Mouse (Mus musculus): Measurements from ENCODE around the gene Itk.

The Itk gene

GRCm38 (mm10) chr11:46358369-46358768 is 30.9 kb downstream of the Itk start:
- DNase-seq (ENCODE audit: low spot score), result no peak

- no peak for DNase-seq (ENCODE audit: low spot score)
These were observed 39.5 kb downstream of the Itk start for GRCm38 (mm10) chr11:46349681-46350410.

- no peak for DNase-seq (ENCODE audit: low spot score)
These were observed 40.9 kb downstream of the Itk start for GRCm38 (mm10) chr11:46348416-46348815.

- DNase-seq (ENCODE audit: low spot score), result no peak
These were observed 41.6 kb downstream of the Itk start for GRCm38 (mm10) chr11:46347756-46348155.

- peak; percentile 3 for DNase-seq (ENCODE audit: low spot score)
These were observed 45.3 kb downstream of the Itk start for GRCm38 (mm10) chr11:46343886-46344546.

GRCm38 (mm10) chr11:46341960-46342359 is 47.4 kb downstream of the Itk start:
- no peak for DNase-seq (ENCODE audit: low spot score)

- DNase-seq (ENCODE audit: low spot score), result no peak
These were observed 53.3 kb downstream of the Itk start for GRCm38 (mm10) chr11:46336020-46336419.

GRCm38 (mm10) chr11:46332217-46332616 is 57.1 kb downstream of the Itk start:
- DNase-seq (ENCODE audit: low spot score), result no peak

- no peak for DNase-seq (ENCODE audit: low spot score)
These were observed 62.9 kb downstream of the Itk start for GRCm38 (mm10) chr11:46326271-46327015.

- no peak for DNase-seq (ENCODE audit: low spot score)
These were observed 67.8 kb downstream of the Itk start for GRCm38 (mm10) chr11:46321559-46321958.

- DNase-seq (ENCODE audit: low spot score), result no peak
These were observed 74.8 kb downstream of the Itk start for GRCm38 (mm10) chr11:46314534-46314933.

- DNase-seq (ENCODE audit: low spot score), result no peak
These were observed 75.5 kb downstream of the Itk start for GRCm38 (mm10) chr11:46313851-46314250.

GRCm38 (mm10) chr11:46312523-46313035 is 76.7 kb downstream of the Itk start, which contains the start of gene Cyfip2:
Gene Cyfip2, minus strand, starts transcription at chr11:46312859.
- no peak for DNase-seq (ENCODE audit: low spot score)

GRCm38 (mm10) chr11:46311703-46312522 is 77.4 kb downstream of the Itk start:
- peak; percentile 28 for DNase-seq (ENCODE audit: low spot score)

- no peak for DNase-seq (ENCODE audit: low spot score)
These were observed 78.1 kb downstream of the Itk start for GRCm38 (mm10) chr11:46311181-46311702.

- no peak for DNase-seq (ENCODE audit: low spot score)
These were observed 78.7 kb downstream of the Itk start for GRCm38 (mm10) chr11:46310647-46311063.

GRCm38 (mm10) chr11:46309808-46310555 is 79.3 kb downstream of the Itk start:
- DNase-seq (ENCODE audit: low spot score), result no peak

- DNase-seq (ENCODE audit: low spot score), result no peak
These were observed 80.1 kb downstream of the Itk start for GRCm38 (mm10) chr11:46309111-46309741.

- no peak for DNase-seq (ENCODE audit: low spot score)
These were observed 80.9 kb downstream of the Itk start for GRCm38 (mm10) chr11:46308271-46308974.

- no peak for DNase-seq (ENCODE audit: low spot score)
These were observed 81.5 kb downstream of the Itk start for GRCm38 (mm10) chr11:46307768-46308167.
